23 mouse cellular contexts compared by ENCODE assay signal in the genomic region with DNA sequence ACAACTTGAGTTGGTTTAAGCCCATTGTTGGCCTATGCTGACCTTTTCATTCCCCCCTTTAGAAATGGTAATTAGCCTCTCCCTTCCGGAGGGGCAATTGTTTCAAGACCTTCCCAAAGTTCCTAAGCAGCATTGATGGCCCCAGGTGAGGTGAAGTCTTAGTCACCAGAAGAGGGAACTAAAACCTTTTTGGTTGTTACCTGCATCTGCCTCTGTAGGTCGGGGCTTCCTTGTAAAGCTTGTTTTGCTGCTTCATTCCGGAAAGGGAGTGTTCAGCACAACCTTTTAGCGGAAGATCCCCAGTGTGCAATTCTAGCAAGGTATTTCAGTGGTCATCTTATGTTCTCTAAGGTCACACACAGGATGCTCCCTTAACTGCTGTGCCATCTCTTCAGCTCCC.
DNase-seq lines count a peak whose midpoint lies in the region; TF ChIP-seq lines count a peak whose summit lies in the region.
"Had no signal": no experiment of that assay in that cellular context is flagged by ENCODE, and none has a peak within 500 bp of the region (broad histone marks: within the 10 kb centered on the region; RNA-seq: fewer than 3 reads in every experiment).

No protein-coding gene starts in this region.

- peak overlapping the region; percentile 100 for H3K27ac ChIP-seq in ES-E14 (ENCODE audit: insufficient read depth, low read depth, low read length, poor library complexity, severe bottlenecking)
- H3K27ac ChIP-seq: embryonic facial prominence, embryonic 10.5 days; embryonic facial prominence, embryonic 13.5 days; forebrain, embryonic 12.5 days; forebrain, embryonic 15.5 days; hindbrain, embryonic 12.5 days; hindbrain, embryonic 15.5 days had no signal

- peaks cover 2% of the 10 kb centered on the region for H3K36me3 ChIP-seq in E14TG2a.4 (ENCODE audit: insufficient read depth, low read length)
- peaks cover 11% of the 10 kb centered on the region; the same call in 1 of the 2 replicates for H3K36me3 ChIP-seq in ES-E14 (ENCODE audit: control insufficient read depth, insufficient read depth, low read length, poor library complexity, severe bottlenecking)
- H3K36me3 ChIP-seq: embryonic facial prominence, embryonic 10.5 days; embryonic facial prominence, embryonic 13.5 days; forebrain, embryonic 12.5 days; forebrain, embryonic 15.5 days; G1E; hindbrain, embryonic 12.5 days; hindbrain, embryonic 15.5 days had no signal

- in situ Hi-C loops in ES-E14 (cut with MboI; ENCODE audit: low sequenced_read_pairs in 2 of 2, unreplicated experiment in 2 of 2) = no loop called here

- H3K9me3 ChIP-seq in E14TG2a.4 (ENCODE audit: low read length) = no peaks in the 10 kb centered on the region
- no peaks in the 10 kb centered on the region for H3K9me3 ChIP-seq in ES-E14 (ENCODE audit: control insufficient read depth, insufficient read depth, low read depth, low read length)
- H3K9me3 ChIP-seq: embryonic facial prominence, embryonic 10.5 days; embryonic facial prominence, embryonic 13.5 days; forebrain, embryonic 12.5 days; forebrain, embryonic 15.5 days; G1E; hindbrain, embryonic 12.5 days; hindbrain, embryonic 15.5 days had no signal

- H3K9ac ChIP-seq in ES-E14 (ENCODE audit: insufficient read depth, low read depth, low read length, poor library complexity, severe bottlenecking) = peak overlapping the region; percentile 83; the same call in 1 of the 2 replicates
- H3K9ac ChIP-seq: embryonic facial prominence, embryonic 13.5 days; forebrain, embryonic 12.5 days; forebrain, embryonic 15.5 days; hindbrain, embryonic 12.5 days; hindbrain, embryonic 15.5 days had no signal

- H3K27me3 ChIP-seq in E14TG2a.4 (ENCODE audit: insufficient read depth, low read length) = no peaks in the 10 kb centered on the region
- H3K27me3 ChIP-seq: embryonic facial prominence, embryonic 13.5 days; forebrain, embryonic 12.5 days; forebrain, embryonic 15.5 days; hindbrain, embryonic 12.5 days; hindbrain, embryonic 15.5 days; Patski had no signal

- DNase-seq in heart, adult 11 months = peak; percentile 73
- no peak for DNase-seq in heart, adult 18-20 months
- peak; percentile 82 for DNase-seq in ES-E14 (ENCODE audit: low read depth, low spot score)
- DNase-seq in frontal cortex, postnatal 36 days (ENCODE audit: low spot score in 2 of 2) = no peak
- DNase-seq in lung, adult 2 months = no peak
- DNase-seq: adrenal gland, adult 8-10 months; adrenal gland, postnatal 25 days; cerebellum, adult 11-12 months; cerebellum, adult 8-10 months; cerebellum, postnatal 10 days; cerebellum, postnatal 36 days; embryo, embryonic 11 days; gastrocnemius, postnatal 25 days had no signal

- TF ChIP-seq CTCF in E14TG2a.4 (conservative IDR thresholded peaks at IDR 0.05; ENCODE audit: low read length) = no peak
- TF ChIP-seq CTCF in lung, adult 2 months (IDR thresholded peaks at IDR 0.05; ENCODE audit: insufficient read depth, low read length) = no peak

- no peak for TF ChIP-seq POLR2A in lung, adult 2 months (IDR thresholded peaks at IDR 0.05; ENCODE audit: borderline replicate concordance, extremely low read depth, low read depth, low read length)

- peak overlapping the region; percentile 83 for H3K4me3 ChIP-seq in E14TG2a.4 (replicated peaks; ENCODE audit: low read length)
- no peak overlapping the region for H3K4me3 ChIP-seq in ES-E14 (ENCODE audit: insufficient read depth in 1 of 2, low read depth in 1 of 2, low read length in 2 of 2, poor library complexity in 1 of 2, severe bottlenecking in 1 of 2)
- no peak overlapping the region for H3K4me3 ChIP-seq in lung, adult 2 months (replicated peaks; ENCODE audit: extremely low read depth, low read depth, low read length)
- H3K4me3 ChIP-seq: embryonic facial prominence, embryonic 10.5 days; embryonic facial prominence, embryonic 13.5 days; erythroblast, embryonic 14.5 days; forebrain, embryonic 12.5 days; forebrain, embryonic 15.5 days; hindbrain, embryonic 12.5 days; hindbrain, embryonic 15.5 days had no signal

- H3K4me1 ChIP-seq in E14TG2a.4 (replicated peaks; ENCODE audit: low read depth, low read length) (peaks cover 54% of the 10 kb centered on the region), ES-E14 (ENCODE audit: control insufficient read depth in 2 of 2, insufficient read depth in 2 of 2, low read length in 2 of 2, poor library complexity in 1 of 2) (peaks cover 15 to 16% of the 10 kb centered on the region in 2 experiments)
- H3K4me1 ChIP-seq in lung, adult 2 months (ENCODE audit: control insufficient read depth, insufficient read depth, low read length) = 0 out of 2 replicates have a peak, but pooled peaks cover 2% of the 10 kb centered on the region
- H3K4me1 ChIP-seq: hindbrain, embryonic 15.5 days had no signal

- WGBS in lung, adult 2 months = 81% methylated on average over 4 of the region's 4 CpGs

TF ChIP-seq in ES-E14, 5 proteins besides CTCF, POLR2A, EP300 and RAD21:
- TF ChIP-seq MAFK (IDR thresholded peaks at IDR 0.05; ENCODE audit: insufficient read depth, low read depth, low read length) = peak; percentile 87
- peak; percentile 22; the same call in 1 of the 2 replicates for TF ChIP-seq HCFC1 (IDR thresholded peaks at IDR 0.05; ENCODE audit: borderline replicate concordance, insufficient read depth, low read length)
- no peak for TF ChIP-seq ZNF384 (IDR thresholded peaks at IDR 0.05; ENCODE audit: low read depth, low read length)
- peak; percentile 35 for TF ChIP-seq CHD2 (IDR thresholded peaks at IDR 0.05; ENCODE audit: low read depth, low read length)
- TF ChIP-seq ZC3H11A (IDR thresholded peaks at IDR 0.05; ENCODE audit: borderline replicate concordance, low read depth, low read length) = no peak

Comparison
In these comparisons a context has a peak if more than half of its experiments do, and no peak if none do; other contexts are left out.
1. DNase-seq: peak in heart, adult 11 months (single experiment) and ES-E14 (single experiment); none in heart, adult 18-20 months (0 of 2), frontal cortex, postnatal 36 days (0 of 2) and lung, adult 2 months (single experiment).